Mouse (Mus musculus): ENCODE results near the gene Acsf3. TPM values are rescaled to one million over a fixed set of nuclear protein-coding genes. Genes with fewer than 3 reads are reported as not detected.

The Acsf3 gene
- polyA plus RNA-seq, 1 experiment, result 2.8 TPM

GRCm38 (mm10) chr8:122834971-122835370 is 59.7 kb downstream of the Acsf3 start:
- Histone ChIP-seq H3K27me3 (ENCODE audit: control insufficient read depth) (peaks cover 13% of the 10 kb centered on the region), H3K9me3 (ENCODE audit: control insufficient read depth, low read length) (no peaks in the 10 kb centered on the region), H3K36me3 (ENCODE audit: control insufficient read depth) (no peaks in the 10 kb centered on the region), H3K4me3 (replicated peaks) (no peak overlapping the region), H3K4me1 (ENCODE audit: control insufficient read depth) (peaks cover 13% of the 10 kb centered on the region)
- no peak for TF ChIP-seq GATA1 (IDR thresholded peaks at IDR 0.05; ENCODE audit: low read length)
- no peak for TF ChIP-seq TAL1 (IDR thresholded peaks at IDR 0.05; ENCODE audit: low read length)

GRCm38 (mm10) chr8:122836199-122836598 is 60.9 kb downstream of the Acsf3 start:
- H3K4me1 ChIP-seq (ENCODE audit: control insufficient read depth), result peaks cover 7% of the 10 kb centered on the region
- peaks cover 18% of the 10 kb centered on the region for H3K27me3 ChIP-seq (ENCODE audit: control insufficient read depth)
- no peaks in the 10 kb centered on the region for H3K36me3 ChIP-seq (ENCODE audit: control insufficient read depth)
- TF ChIP-seq GATA1 (IDR thresholded peaks at IDR 0.05; ENCODE audit: low read length), result no peak
- TF ChIP-seq TAL1 (IDR thresholded peaks at IDR 0.05; ENCODE audit: low read length), result no peak
- no peak overlapping the region for H3K4me3 ChIP-seq (replicated peaks)
- no peaks in the 10 kb centered on the region for H3K9me3 ChIP-seq (ENCODE audit: control insufficient read depth, low read length)

- Histone ChIP-seq H3K27me3 (ENCODE audit: control insufficient read depth) (peaks cover 14% of the 10 kb centered on the region), H3K4me3 (replicated peaks) (no peak overlapping the region), H3K4me1 (ENCODE audit: control insufficient read depth) (peaks cover 7% of the 10 kb centered on the region), H3K36me3 (ENCODE audit: control insufficient read depth) (no peaks in the 10 kb centered on the region), H3K9me3 (ENCODE audit: control insufficient read depth, low read length) (no peaks in the 10 kb centered on the region)
- TF ChIP-seq TAL1 (IDR thresholded peaks at IDR 0.05; ENCODE audit: low read length) (no peak), GATA1 (IDR thresholded peaks at IDR 0.05; ENCODE audit: low read length) (no peak)
Measured at GRCm38 (mm10) chr8:122836696-122837095, 61.4 kb downstream of the Acsf3 start.

GRCm38 (mm10) chr8:122844161-122844560 is 68.9 kb downstream of the Acsf3 start:
- TF ChIP-seq GATA1 (IDR thresholded peaks at IDR 0.05; ENCODE audit: low read length) (no peak), TAL1 (IDR thresholded peaks at IDR 0.05; ENCODE audit: low read length) (no peak)
- peaks cover 7% of the 10 kb centered on the region for H3K4me1 ChIP-seq (ENCODE audit: control insufficient read depth)
- H3K36me3 ChIP-seq (ENCODE audit: control insufficient read depth), result no peaks in the 10 kb centered on the region
- H3K27me3 ChIP-seq (ENCODE audit: control insufficient read depth), result peaks cover 47% of the 10 kb centered on the region
- no peaks in the 10 kb centered on the region for H3K9me3 ChIP-seq (ENCODE audit: control insufficient read depth, low read length)
- H3K4me3 ChIP-seq (replicated peaks), result no peak overlapping the region

- H3K27me3 ChIP-seq (ENCODE audit: control insufficient read depth), result peaks cover 49% of the 10 kb centered on the region
- H3K4me1 ChIP-seq (ENCODE audit: control insufficient read depth), result peaks cover 7% of the 10 kb centered on the region
Measured at GRCm38 (mm10) chr8:122845662-122846061, 70.4 kb downstream of the Acsf3 start.

GRCm38 (mm10) chr8:122847829-122848561 is 72.7 kb downstream of the Acsf3 start, which contains the start of gene Cdh15:
Gene Cdh15, plus strand, starts transcription at chr8:122847966.
- peaks cover 42% of the 10 kb centered on the region for H3K27me3 ChIP-seq (ENCODE audit: control insufficient read depth)

More at GRCm38 (mm10) chr8:122845662-122846061, 70.4 kb downstream of the Acsf3 start:
- Histone ChIP-seq H3K9me3 (ENCODE audit: control insufficient read depth, low read length) (no peaks in the 10 kb centered on the region), H3K4me3 (replicated peaks) (no peak overlapping the region), H3K36me3 (ENCODE audit: control insufficient read depth) (no peaks in the 10 kb centered on the region)
- no peak for TF ChIP-seq TAL1 (IDR thresholded peaks at IDR 0.05; ENCODE audit: low read length)
- no peak for TF ChIP-seq GATA1 (IDR thresholded peaks at IDR 0.05; ENCODE audit: low read length)

GRCm38 (mm10) chr8:122849152-122849910 is 74.0 kb downstream of the Acsf3 start:
- H3K27me3 ChIP-seq (ENCODE audit: control insufficient read depth), result peaks cover 43% of the 10 kb centered on the region
- TF ChIP-seq GATA1 (IDR thresholded peaks at IDR 0.05; ENCODE audit: low read length) (no peak), TAL1 (IDR thresholded peaks at IDR 0.05; ENCODE audit: low read length) (no peak)
- H3K4me1 ChIP-seq (ENCODE audit: control insufficient read depth), result peaks cover 7% of the 10 kb centered on the region
- H3K36me3 ChIP-seq (ENCODE audit: control insufficient read depth), result no peaks in the 10 kb centered on the region
- no peak overlapping the region for H3K4me3 ChIP-seq (replicated peaks)
- H3K9me3 ChIP-seq (ENCODE audit: control insufficient read depth, low read length), result no peaks in the 10 kb centered on the region

More at GRCm38 (mm10) chr8:122847829-122848561, 72.7 kb downstream of the Acsf3 start, which contains the start of gene Cdh15:
- Histone ChIP-seq H3K36me3 (ENCODE audit: control insufficient read depth) (no peaks in the 10 kb centered on the region), H3K9me3 (ENCODE audit: control insufficient read depth, low read length) (no peaks in the 10 kb centered on the region), H3K4me1 (ENCODE audit: control insufficient read depth) (peaks cover 7% of the 10 kb centered on the region), H3K4me3 (replicated peaks) (no peak within 1 kb of the TSS)
- TF ChIP-seq TAL1 (IDR thresholded peaks at IDR 0.05; ENCODE audit: low read length) (no peak), GATA1 (IDR thresholded peaks at IDR 0.05; ENCODE audit: low read length) (no peak)

- peaks cover 7% of the 10 kb centered on the region for H3K4me1 ChIP-seq (ENCODE audit: control insufficient read depth)
- H3K4me3 ChIP-seq (replicated peaks), result no peak overlapping the region
- H3K9me3 ChIP-seq (ENCODE audit: control insufficient read depth, low read length), result no peaks in the 10 kb centered on the region
- no peak for TF ChIP-seq GATA1 (IDR thresholded peaks at IDR 0.05; ENCODE audit: low read length)
- TF ChIP-seq TAL1 (IDR thresholded peaks at IDR 0.05; ENCODE audit: low read length), result no peak
- peaks cover 44% of the 10 kb centered on the region for H3K27me3 ChIP-seq (ENCODE audit: control insufficient read depth)
- H3K36me3 ChIP-seq (ENCODE audit: control insufficient read depth), result no peaks in the 10 kb centered on the region
Measured at GRCm38 (mm10) chr8:122850641-122851240, 75.5 kb downstream of the Acsf3 start.
